Mouse (Mus musculus) ES-E14 (cell line): ENCODE results near the gene Il23r. TPM values are rescaled to one million over a fixed set of nuclear protein-coding genes. Genes with fewer than 3 reads are reported as not detected.
"Not testable (repeated sequence)": the region's sequence is repeated elsewhere in the genome, so short reads cannot be mapped to it uniquely, and the experiment has no call there.

Source experiments
- DNase-seq: peaks from one replicate; pipeline ENCODE4 v3.0.0-alpha.2; 2013; ENCODE audit warnings: low read depth, low spot score
- H3K27ac ChIP-seq: 2 replicates; pipeline ENCODE4 v1.5.1; 2012; ENCODE audit warnings: low read depth, mild to moderate bottlenecking, low read length, moderate library complexity, mixed read lengths; ENCODE audit not compliant: poor library complexity, insufficient read depth, severe bottlenecking
- H3K36me3 ChIP-seq: 2 replicates; pipeline ENCODE4 v1.6.1; 2012; ENCODE audit warnings: mild to moderate bottlenecking, low read length, moderate library complexity, mixed read lengths; ENCODE audit not compliant: control insufficient read depth, poor library complexity, insufficient read depth, severe bottlenecking
- H3K4me1 ChIP-seq, 2 experiments: fragments of 150-350 bp in 1 of 2; sonication (generic) in 1 of 2; 2 replicates each; pipeline ENCODE4 v1.6.1; 2012; ENCODE audit warnings: low read length in 2 of 2, mild to moderate bottlenecking in 1 of 2, mixed read lengths in 1 of 2; ENCODE audit not compliant: control insufficient read depth in 2 of 2, insufficient read depth in 2 of 2, poor library complexity in 1 of 2
- H3K4me3 ChIP-seq, 2 experiments: fragments of 150-350 bp in 1 of 2; sonication (generic) in 1 of 2; 2 replicates each; pipeline ENCODE4 v1.5.1; 2012; ENCODE audit warnings: low read length in 2 of 2, low read depth in 1 of 2, mild to moderate bottlenecking in 1 of 2, mixed read lengths in 1 of 2; ENCODE audit not compliant: insufficient read depth in 1 of 2, poor library complexity in 1 of 2, severe bottlenecking in 1 of 2
- H3K9ac ChIP-seq: 2 replicates; pipeline ENCODE4 v1.6.1; 2012; ENCODE audit warnings: low read depth, mild to moderate bottlenecking, low read length, mixed read lengths; ENCODE audit not compliant: poor library complexity, insufficient read depth, severe bottlenecking
- H3K9me3 ChIP-seq: fragments of 150-350 bp; sonication (generic); 2 replicates; pipeline ENCODE4 v1.6.1; 2012; ENCODE audit warnings: low read depth, mild to moderate bottlenecking, low read length; ENCODE audit not compliant: control insufficient read depth, insufficient read depth
- CHD2 ChIP-seq: IDR thresholded peaks from 2 replicates; pipeline ENCODE4 v1.6.1; 2014; ENCODE audit warnings: mild to moderate bottlenecking, low read depth, low read length, inconsistent platforms
- HCFC1 ChIP-seq: IDR thresholded peaks from 2 replicates; pipeline ENCODE4 v1.6.1; 2012; ENCODE audit warnings: low read length, inconsistent platforms, borderline replicate concordance; ENCODE audit not compliant: insufficient read depth
- MAFK ChIP-seq: IDR thresholded peaks from 2 replicates; pipeline ENCODE4 v1.6.1; 2014; ENCODE audit warnings: mild to moderate bottlenecking, low read depth, low read length, inconsistent platforms; ENCODE audit not compliant: insufficient read depth
- ZC3H11A ChIP-seq: IDR thresholded peaks from 2 replicates; pipeline ENCODE4 v1.6.1; 2012; ENCODE audit warnings: low read depth, mild to moderate bottlenecking, inconsistent platforms, low read length, borderline replicate concordance
- ZNF384 ChIP-seq: IDR thresholded peaks from 2 replicates; pipeline ENCODE4 v1.6.1; 2012; ENCODE audit warnings: low read depth, low read length, inconsistent platforms
- in situ Hi-C, 2 experiments: fragments of 600-800 bp; cut with MboI; formaldehyde crosslinking; loops; one replicate each; pipeline ENCODE4 v1.15.1; 2025; ENCODE audit warnings: low sequenced_read_pairs in 2 of 2, inconsistent platforms in 1 of 2; ENCODE audit not compliant: unreplicated experiment in 2 of 2
- total RNA-seq: library from RNA; depleted of rRNA; stranded (reverse); fragments of 300-350 nt; gene quantifications from 2 replicates; pipeline ENCODE4 v1.2.3, GENCODE M21; 2012

Gene Il23r
- total RNA-seq, 1 experiment = 0.09 TPM

DNA sequence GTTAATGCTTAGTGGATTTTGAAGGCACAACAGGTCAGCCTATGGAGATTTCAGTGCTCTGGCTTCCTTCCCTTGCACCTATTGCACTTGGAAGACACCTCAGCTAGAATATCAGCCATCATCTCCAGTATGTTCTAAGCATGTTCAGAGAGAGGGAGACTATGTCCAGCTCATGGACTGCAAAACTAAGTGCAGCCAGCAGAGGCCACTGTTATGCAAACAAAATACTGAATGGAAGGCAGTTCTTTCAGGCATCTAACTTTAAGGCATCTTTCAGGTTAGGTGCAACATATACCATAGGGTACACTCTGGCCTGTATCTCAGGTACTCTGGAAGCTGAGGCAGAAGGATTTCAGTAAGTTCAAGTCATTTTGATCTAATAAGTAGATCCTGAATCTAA is 19.1 kb upstream of the Il23r start:
- no peaks in the 10 kb centered on the region for H3K9me3 ChIP-seq
- in situ Hi-C loops = no loop called here
- DNase-seq = no peak
- H3K36me3 ChIP-seq = no peaks in the 10 kb centered on the region
- no peak overlapping the region for H3K9ac ChIP-seq
- no peak for TF ChIP-seq HCFC1
- peak; percentile 64; the same call in 1 of the 2 replicates for TF ChIP-seq ZC3H11A
- TF ChIP-seq CHD2 = no peak
- no peak for TF ChIP-seq MAFK
- no peak for TF ChIP-seq ZNF384
- no peak overlapping the region for H3K4me3 ChIP-seq
- H3K27ac ChIP-seq = no peak overlapping the region
- H3K4me1 ChIP-seq = no peaks in the 10 kb centered on the region

DNA sequence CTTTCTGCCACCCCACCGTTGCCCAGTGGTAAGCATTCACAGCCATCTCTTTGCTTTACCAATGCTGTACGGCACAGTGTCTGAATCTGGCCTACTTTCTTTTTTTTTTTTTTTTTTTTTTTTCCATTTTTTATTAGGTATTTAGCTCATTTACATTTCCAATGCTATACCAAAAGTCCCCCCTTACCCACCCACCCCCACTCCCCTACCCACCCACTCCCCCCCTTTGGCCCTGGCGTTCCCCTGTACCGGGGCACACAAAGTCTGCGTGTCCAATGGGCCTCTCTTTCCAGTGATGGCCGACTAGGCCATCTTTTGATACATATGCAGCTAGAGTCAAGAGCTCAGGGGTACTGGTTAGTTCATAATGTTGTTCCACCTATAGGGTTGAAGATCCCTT is 10.3 kb upstream of the Il23r start:
- H3K4me3 ChIP-seq, H3K9ac ChIP-seq, H3K4me1 ChIP-seq, DNase-seq, H3K9me3 ChIP-seq, H3K36me3 ChIP-seq, H3K27ac ChIP-seq, in situ Hi-C loops: not testable (repeated sequence)

DNA sequence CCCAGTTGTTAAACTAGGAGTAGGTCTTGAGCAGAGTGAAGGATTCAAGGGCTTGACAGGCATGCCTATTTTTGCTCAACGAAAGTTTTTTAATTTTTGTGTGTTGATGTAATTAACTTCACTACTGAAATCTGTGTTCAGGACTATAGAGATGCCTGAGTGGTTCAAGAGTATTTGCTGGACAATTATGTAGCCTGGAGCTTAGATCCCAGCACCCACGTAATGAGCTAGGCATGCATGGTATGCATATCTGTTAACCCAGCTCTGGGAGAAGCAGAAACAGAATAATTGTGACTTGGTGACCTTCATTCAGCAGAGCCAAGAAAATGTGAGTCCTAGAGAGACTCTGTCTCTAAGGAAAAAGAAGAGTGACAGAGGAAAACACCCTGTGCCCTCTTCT is 10.6 kb downstream of the Il23r start:
- Histone ChIP-seq H3K4me1 (no peaks in the 10 kb centered on the region), H3K4me3 (no peak overlapping the region), H3K9me3 (no peaks in the 10 kb centered on the region), H3K9ac (no peak overlapping the region), H3K36me3 (no peaks in the 10 kb centered on the region), H3K27ac (no peak overlapping the region)
- in situ Hi-C loops = no loop called here
- peak; percentile 4 for DNase-seq
- TF ChIP-seq HCFC1 (no peak), CHD2 (no peak), ZC3H11A (no peak), ZNF384 (no peak), MAFK (no peak)

DNA sequence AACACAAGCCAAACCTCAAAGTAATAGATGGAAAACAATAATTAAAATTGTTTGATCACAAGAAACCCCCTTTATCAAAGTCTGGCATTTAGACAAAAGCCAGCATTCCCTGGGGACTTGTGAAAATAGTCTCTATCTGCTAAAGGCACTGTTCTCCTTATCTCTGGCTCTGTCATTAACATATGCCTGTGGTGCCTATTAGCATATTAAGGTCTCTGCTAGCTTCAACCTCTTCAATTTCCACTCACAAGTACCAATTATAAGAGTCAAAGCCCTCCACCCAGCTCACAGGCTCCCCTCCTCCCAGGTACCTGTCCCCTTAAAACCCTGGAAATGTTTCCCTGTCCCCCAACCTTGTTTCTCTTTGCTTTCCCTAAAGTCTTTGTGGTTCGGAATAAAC is 20.4 kb downstream of the Il23r start:
- no peaks in the 10 kb centered on the region for H3K9me3 ChIP-seq
- no peak overlapping the region for H3K4me3 ChIP-seq
- no peaks in the 10 kb centered on the region for H3K36me3 ChIP-seq
- DNase-seq = no peak
- H3K4me1 ChIP-seq = no peaks in the 10 kb centered on the region
- in situ Hi-C loops = no loop called here
- TF ChIP-seq ZC3H11A (no peak), ZNF384 (no peak), CHD2 (no peak), MAFK (no peak), HCFC1 (no peak)
- H3K9ac ChIP-seq = no peak overlapping the region
- no peak overlapping the region for H3K27ac ChIP-seq

DNA sequence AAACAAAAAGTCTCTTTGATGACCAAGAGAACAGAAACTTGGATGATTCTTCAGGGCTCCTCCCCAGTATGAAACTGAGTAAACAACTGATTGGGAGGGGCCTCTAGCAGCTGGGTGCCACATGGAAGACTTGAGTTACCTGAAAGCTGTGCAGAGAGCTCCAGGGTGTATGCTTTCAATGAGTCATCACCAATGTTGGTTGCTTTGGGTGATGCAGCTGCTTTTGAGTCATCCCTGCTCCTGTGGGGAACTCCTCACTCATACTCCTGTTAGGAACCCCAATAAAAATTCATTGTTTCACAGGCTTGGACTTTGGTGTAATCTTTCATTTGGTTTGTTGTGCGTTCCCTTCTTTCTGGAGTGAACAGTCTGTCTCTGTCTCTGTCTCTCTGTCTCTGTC is 32.2 kb downstream of the Il23r start:
- in situ Hi-C loops = no loop called here
- no peak for TF ChIP-seq ZC3H11A
- TF ChIP-seq HCFC1 = no peak
- no peak for TF ChIP-seq CHD2
- TF ChIP-seq ZNF384 = no peak
- no peak for TF ChIP-seq MAFK
- DNase-seq = no peak

More for the DNA sequence above, 32.2 kb downstream of the Il23r start:
- no peaks in the 10 kb centered on the region for H3K4me1 ChIP-seq
- H3K9me3 ChIP-seq = no peaks in the 10 kb centered on the region
- H3K27ac ChIP-seq = no peak overlapping the region
- no peak overlapping the region for H3K4me3 ChIP-seq
- no peak overlapping the region for H3K9ac ChIP-seq
- H3K36me3 ChIP-seq = no peaks in the 10 kb centered on the region
